Mouse (Mus musculus) B cell, adult (primary cell): ENCODE data around the gene Cnga4. TPM values are rescaled to one million over a fixed set of nuclear protein-coding genes. Genes with fewer than 3 reads are reported as not detected.

Experiments
- total RNA-seq: library from RNA; stranded (reverse); gene quantifications from 4 replicates; pipeline ENCODE4 v1.2.4, GENCODE M21; 2023; ENCODE audit not compliant: inconsistent age

The Cnga4 gene
- total RNA-seq = not detected in 4 replicates

DNA sequence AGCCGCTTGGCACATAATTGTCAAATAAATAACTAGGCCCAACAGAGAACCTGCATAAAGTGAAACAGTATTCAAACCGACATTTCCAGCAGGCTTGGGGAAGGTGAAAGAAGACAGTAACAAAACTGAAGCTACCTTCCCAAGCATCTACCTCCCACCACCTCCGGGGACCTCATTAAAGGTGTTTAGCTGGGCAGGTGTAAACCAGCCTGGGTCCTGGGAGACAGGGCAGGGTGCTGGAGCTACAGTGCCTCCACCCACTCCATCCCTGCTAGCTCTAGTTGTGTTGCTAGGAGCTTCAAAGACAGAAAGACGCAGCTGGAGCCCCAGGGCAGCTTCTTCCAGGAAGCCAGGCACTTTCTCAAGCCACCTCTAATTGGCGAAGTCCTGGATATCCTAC is at the start of gene Cnga4:
Cnga4 (plus strand) TSS at position 301 of the 400 bp plus-strand sequence.

GRCm38 (mm10) chr7:105367930-105368329 is 36.4 kb upstream of the Cnga4 start, which contains the start of gene Olfr692:
TSS of gene Olfr692 (plus strand) at chr7:105368230.

GRCm38 (mm10) chr7:105374866-105375265 is 29.5 kb upstream of the Cnga4 start, which contains the start of gene Gm5901:
TSS of gene Gm5901 (plus strand) at chr7:105375038.

DNA sequence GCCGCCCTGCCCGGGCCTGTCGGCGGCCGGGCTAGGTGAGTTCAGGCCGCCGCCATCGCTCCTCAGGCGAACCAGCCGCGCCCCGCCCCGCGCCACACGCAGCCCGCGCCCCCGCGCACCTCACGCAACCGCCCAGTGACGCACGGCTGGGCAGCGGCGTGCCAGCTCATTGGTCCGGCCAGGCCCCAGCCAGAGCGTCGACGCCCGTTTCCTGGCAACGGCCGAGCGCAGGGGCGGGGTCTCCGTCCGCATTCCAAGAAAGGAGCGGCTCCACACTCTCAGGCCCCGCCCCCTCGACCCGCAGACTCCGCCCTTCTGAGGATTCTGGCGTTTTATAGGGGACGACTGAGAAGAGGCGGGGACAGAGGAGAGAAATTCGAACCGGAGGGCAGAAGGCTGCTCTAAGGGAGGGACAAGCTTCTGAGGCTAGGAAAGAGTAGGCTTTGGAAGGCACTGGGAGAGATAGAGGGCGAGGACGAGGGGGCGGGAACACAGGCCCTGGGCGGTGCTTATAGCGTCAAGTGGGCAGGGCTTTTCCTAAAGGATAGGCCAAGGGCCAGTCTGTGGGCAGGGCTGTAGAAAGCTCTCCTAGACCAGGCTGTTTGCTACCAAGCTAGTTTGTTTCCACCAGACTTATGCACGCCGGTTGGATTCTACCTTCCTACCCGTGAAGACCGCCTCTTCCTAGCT is 4.3 kb upstream of the Cnga4 start, which contains the start of gene Fam160a2:
Fam160a2 (minus strand) TSS at position 120 of the 690 bp plus-strand sequence.

GRCm38 (mm10) chr7:105425424-105426043 is 21.2 kb downstream of the Cnga4 start, which contains the start of gene Cckbr:
TSS of gene Cckbr (plus strand) at chr7:105425731.

Other genes starting within 250 kb of the Cnga4 start
- not detected in 4 replicates for gene Olfr684, start 240.9 kb upstream of the Cnga4 start, total RNA-seq
- gene Olfr685, start 218.6 kb upstream of the Cnga4 start, total RNA-seq = not detected in 4 replicates
- gene Olfr686, start 197.1 kb upstream of the Cnga4 start, total RNA-seq = not detected in 4 replicates
- not detected in 4 replicates for gene Olfr688, start 116.5 kb upstream of the Cnga4 start, total RNA-seq
- not detected in 4 replicates for gene Olfr689, start 93.4 kb upstream of the Cnga4 start, total RNA-seq
- not detected in 4 replicates for gene Olfr690, start 70.5 kb upstream of the Cnga4 start, total RNA-seq
- gene Olfr691, start 62.3 kb upstream of the Cnga4 start, total RNA-seq = not detected in 4 replicates
- gene Olfr692, start 36.3 kb upstream of the Cnga4 start, total RNA-seq = not detected in 4 replicates
- not detected in 4 replicates for gene Gm5901, start 29.5 kb upstream of the Cnga4 start, total RNA-seq
- 35.9 to 50.1 TPM (median 42.0 TPM) in 4 replicates for gene Fam160a2, start 4.5 kb upstream of the Cnga4 start, total RNA-seq
- gene Cckbr, start 21.2 kb downstream of the Cnga4 start, total RNA-seq = not detected in 4 replicates
- 0.32 TPM in 1 of 4 replicates, not detected in the others for gene Cavin3, start 77.7 kb downstream of the Cnga4 start, total RNA-seq
- 20.7 to 26.4 TPM (median 22.0 TPM) in 4 replicates for gene Smpd1, start 149.8 kb downstream of the Cnga4 start, total RNA-seq
- gene Apbb1, start 177.1 kb downstream of the Cnga4 start, total RNA-seq = 2.5 to 4.7 TPM (median 2.9 TPM) in 4 replicates
- 0.45 TPM in 1 of 4 replicates, not detected in the others for gene Hpx, start 195.6 kb downstream of the Cnga4 start, total RNA-seq
- 27.5 to 34.8 TPM (median 29.2 TPM) in 4 replicates for gene Trim3, start 229.0 kb downstream of the Cnga4 start, total RNA-seq
- 51.6 to 73.3 TPM (median 63.1 TPM) in 4 replicates for gene Timm10b, start 235.5 kb downstream of the Cnga4 start, total RNA-seq
- 37.3 to 51.9 TPM (median 41.4 TPM) in 4 replicates for gene Arfip2, start 235.8 kb downstream of the Cnga4 start, total RNA-seq
- gene Gm45799, start 236.0 kb downstream of the Cnga4 start, total RNA-seq = 13.5 to 24.2 TPM (median 18.6 TPM) in 4 replicates
- 2.9 to 11.5 TPM (median 9.5 TPM) in 4 replicates for gene Dnhd1, start 246.3 kb downstream of the Cnga4 start, total RNA-seq